Mouse (Mus musculus): ENCODE results near the gene Mak. TPM values are rescaled to one million over a fixed set of nuclear protein-coding genes. Genes with fewer than 3 reads are reported as not detected.

Mak gene
- 0.66 and 0.91 TPM in 2 replicates for polyA plus RNA-seq (2015; fragmentation: Nextera tagmentation; extraction: Ambion mirVana)

GRCm38 (mm10) chr13:41079421-41079780, at the start of gene Mak:
Gene Mak, minus strand, starts transcription at chr13:41079706.
- ATAC-seq (ENCODE audit: insufficient number of reproducible peaks, insufficient read depth, low FRiP score, low TSS enrichment, low read depth), result peak; percentile 70
- no peaks in the 10 kb centered on the region for H3K36me3 ChIP-seq
- peaks cover 40% of the 10 kb centered on the region for H3K27me3 ChIP-seq
- H3K4me3 ChIP-seq, result peak within 1 kb of the TSS; percentile 56
- under 1% methylated on average over 40 of the region's 40 CpGs for WGBS
- H3K9ac ChIP-seq, result peak within 1 kb of the TSS; percentile 60
- H3K4me1 ChIP-seq, result no peaks in the 10 kb centered on the region
- H3K9me3 ChIP-seq, result no peaks in the 10 kb centered on the region
- no peak within 1 kb of the TSS for H3K27ac ChIP-seq
- peak within 1 kb of the TSS; percentile 81 for H3K4me2 ChIP-seq

- ATAC-seq (ENCODE audit: insufficient number of reproducible peaks, insufficient read depth, low FRiP score, low TSS enrichment, low read depth), result no peak
- Histone ChIP-seq H3K4me3 (no peak overlapping the region), H3K9me3 (no peaks in the 10 kb centered on the region), H3K36me3 (no peaks in the 10 kb centered on the region), H3K27ac (no peak overlapping the region), H3K27me3 (no peaks in the 10 kb centered on the region), H3K9ac (no peak overlapping the region), H3K4me1 (no peaks in the 10 kb centered on the region), H3K4me2 (no peak overlapping the region)
- 88% methylated on average over 8 of the region's 8 CpGs for WGBS
Measured at GRCm38 (mm10) chr13:41129061-41129460, 49.6 kb upstream of the Mak start.

DNA sequence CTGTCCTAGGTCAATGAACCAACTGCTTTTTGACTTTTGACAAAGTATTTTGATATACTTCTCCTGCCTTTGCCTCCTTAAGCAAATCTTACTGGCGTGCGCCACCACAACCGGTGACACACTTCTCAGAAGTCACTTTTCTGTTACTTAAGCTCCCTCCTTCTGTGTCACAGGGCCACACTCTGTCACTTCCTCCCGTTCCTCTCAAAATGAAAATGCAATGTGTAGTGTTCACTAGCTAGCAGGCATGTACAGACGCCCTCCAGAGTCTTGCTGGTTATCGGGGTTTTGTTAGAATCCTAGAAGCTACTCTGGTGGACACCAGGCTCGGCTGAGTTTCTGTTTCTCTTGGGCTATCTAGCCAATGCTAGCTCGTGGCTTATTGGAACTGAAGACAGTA, 48.8 kb upstream of the Mak start:
- 85% methylated on average over 8 of the region's 8 CpGs for WGBS
- no peak overlapping the region for H3K4me3 ChIP-seq
- H3K36me3 ChIP-seq, result no peaks in the 10 kb centered on the region
- no peaks in the 10 kb centered on the region for H3K9me3 ChIP-seq
- no peaks in the 10 kb centered on the region for H3K27me3 ChIP-seq
- H3K4me1 ChIP-seq, result no peaks in the 10 kb centered on the region
- no peak overlapping the region for H3K27ac ChIP-seq
- ATAC-seq (ENCODE audit: insufficient number of reproducible peaks, insufficient read depth, low FRiP score, low TSS enrichment, low read depth), result no peak
- no peak overlapping the region for H3K4me2 ChIP-seq
- H3K9ac ChIP-seq, result no peak overlapping the region

DNA sequence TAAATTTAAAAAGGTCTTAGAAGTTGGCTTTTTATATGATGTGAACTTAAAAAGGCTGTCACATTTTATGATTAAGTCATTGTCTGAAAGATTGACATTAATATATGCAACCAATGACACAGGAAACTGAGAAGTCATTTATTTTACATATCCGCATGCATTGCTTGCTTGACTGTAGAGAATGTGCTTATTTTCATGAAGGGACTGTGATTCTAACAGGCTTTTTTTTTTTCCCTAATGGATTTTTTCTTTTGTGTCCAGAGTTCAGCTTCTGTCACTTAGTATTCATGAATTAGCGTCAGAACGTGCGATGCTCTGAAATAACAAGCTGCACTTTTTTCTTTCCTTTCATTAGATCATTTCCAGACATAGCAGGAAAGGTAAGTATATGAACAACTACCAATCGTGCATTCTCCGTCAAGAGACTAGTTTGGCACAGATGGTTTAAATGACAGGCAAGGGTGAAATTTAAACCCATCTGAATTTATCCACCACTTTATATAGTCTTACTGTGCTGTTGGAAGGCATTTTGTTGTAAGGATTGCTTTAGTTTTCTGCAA, 44.2 kb upstream of the Mak start:
- Histone ChIP-seq H3K4me1 (peaks cover 12% of the 10 kb centered on the region), H3K9me3 (no peaks in the 10 kb centered on the region), H3K4me2 (no peak overlapping the region), H3K36me3 (no peaks in the 10 kb centered on the region), H3K4me3 (no peak overlapping the region), H3K27ac (no peak overlapping the region), H3K27me3 (no peaks in the 10 kb centered on the region), H3K9ac (no peak overlapping the region)
- no peak for ATAC-seq (ENCODE audit: insufficient number of reproducible peaks, insufficient read depth, low FRiP score, low TSS enrichment, low read depth)
- WGBS, result 43% methylated on average over 6 of the region's 6 CpGs

DNA sequence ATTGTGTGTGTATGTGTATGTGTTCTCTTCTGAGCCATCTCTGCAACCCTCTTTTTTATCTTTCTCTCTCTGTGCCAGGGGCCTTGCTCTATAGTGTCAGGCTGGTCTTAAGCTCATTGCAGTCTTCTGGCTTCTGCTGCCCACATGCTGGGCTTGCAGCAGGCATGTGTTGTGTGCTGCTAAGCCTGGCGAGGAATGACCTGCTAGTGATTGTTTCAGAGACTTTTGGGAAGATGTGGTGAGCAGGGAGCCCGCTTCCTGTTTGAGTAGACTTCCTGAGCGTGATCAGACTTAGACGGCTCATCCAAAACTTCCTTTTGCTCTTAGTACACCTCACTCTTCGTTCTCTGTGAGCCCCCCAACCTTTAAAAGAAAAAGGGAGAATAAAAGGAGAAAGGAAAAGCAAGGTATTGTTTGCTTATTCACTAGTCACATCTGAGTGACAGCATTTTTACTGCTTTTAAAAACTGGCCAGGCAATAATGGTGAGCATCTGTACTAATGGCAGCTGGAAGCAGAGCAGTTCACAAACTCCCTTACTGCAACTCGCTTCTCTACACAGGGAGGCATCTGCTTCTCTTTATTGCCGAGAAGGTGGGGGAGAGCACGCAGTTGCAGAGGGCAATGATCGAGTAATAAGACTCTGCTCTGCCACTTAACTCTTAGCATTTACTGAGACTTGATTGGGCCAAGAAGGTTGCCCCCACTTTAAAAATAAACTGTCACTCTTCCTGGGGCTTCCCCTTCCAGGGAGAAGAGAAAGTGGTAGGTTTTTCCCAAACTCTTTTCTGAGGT, 39.8 kb upstream of the Mak start:
- no peaks in the 10 kb centered on the region for H3K9me3 ChIP-seq
- 26% methylated on average over 9 of the region's 9 CpGs for WGBS

DNA sequence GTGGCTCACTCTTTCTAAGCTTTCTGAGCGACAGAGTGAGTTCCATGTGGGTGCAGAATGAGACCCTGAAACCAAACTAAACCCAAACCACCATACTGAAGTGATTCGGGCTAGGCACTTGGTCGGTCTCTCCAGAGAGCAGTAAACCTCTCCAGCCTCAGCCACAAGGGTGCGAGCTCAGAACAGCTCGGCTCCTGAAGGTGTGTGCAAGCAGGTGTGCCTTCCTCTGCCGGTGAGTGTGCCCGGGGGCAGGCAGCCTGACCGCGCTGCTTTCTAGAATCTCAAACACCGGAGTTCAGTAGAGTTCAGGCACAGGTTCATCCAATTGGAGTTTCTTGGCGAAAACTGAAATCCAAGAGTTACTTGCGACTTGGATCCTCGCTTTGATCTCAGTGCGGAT, 34.4 kb upstream of the Mak start, which contains the start of gene Sycp2l:
Sycp2l (plus strand) TSS at position 368 of the 400 bp plus-strand sequence.
- H3K27ac ChIP-seq, result no peak within 1 kb of the TSS
- H3K27me3 ChIP-seq, result peaks cover 49% of the 10 kb centered on the region
- WGBS, result 23% methylated on average over 14 of the region's 14 CpGs
- no peaks in the 10 kb centered on the region for H3K36me3 ChIP-seq
- peak within 1 kb of the TSS; percentile 19 for H3K4me3 ChIP-seq
- H3K4me1 ChIP-seq, result peaks cover under 1% of the 10 kb centered on the region
- H3K9ac ChIP-seq, result no peak within 1 kb of the TSS
- peak within 1 kb of the TSS; percentile 44 for H3K4me2 ChIP-seq
- no peaks in the 10 kb centered on the region for H3K9me3 ChIP-seq
- no peak for ATAC-seq (ENCODE audit: insufficient number of reproducible peaks, insufficient read depth, low FRiP score, low TSS enrichment, low read depth)

More for the DNA sequence above, 39.8 kb upstream of the Mak start:
- H3K27ac ChIP-seq, result peak overlapping the region; percentile 33; the same call in 1 of the 2 replicates
- H3K4me1 ChIP-seq, result peaks cover 12% of the 10 kb centered on the region
- no peaks in the 10 kb centered on the region for H3K36me3 ChIP-seq
- H3K27me3 ChIP-seq, result peaks cover 14% of the 10 kb centered on the region
- no peak overlapping the region for H3K4me2 ChIP-seq
- no peak overlapping the region for H3K4me3 ChIP-seq
- H3K9ac ChIP-seq, result no peak overlapping the region
- no peak for ATAC-seq (ENCODE audit: insufficient number of reproducible peaks, insufficient read depth, low FRiP score, low TSS enrichment, low read depth)

DNA sequence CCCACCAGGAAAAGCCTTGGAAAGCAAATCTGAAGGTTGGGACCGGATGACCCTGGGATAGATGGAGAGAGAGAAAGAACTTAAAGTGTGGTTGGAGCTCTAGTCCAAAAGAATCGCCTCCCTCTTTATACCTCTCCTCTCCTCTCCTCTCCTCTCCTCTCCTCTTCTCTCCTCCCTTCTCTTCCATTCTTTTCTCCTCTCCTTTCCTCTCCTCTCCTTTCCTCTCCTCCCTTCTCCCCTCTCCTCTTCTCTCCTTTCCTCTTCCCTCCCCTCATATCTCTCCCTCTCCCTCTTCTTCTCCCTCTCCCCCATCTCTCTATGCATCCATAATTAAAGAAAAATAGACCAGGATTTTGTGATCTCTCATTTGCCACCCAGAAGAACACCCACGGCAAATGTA, 31.4 kb upstream of the Mak start, which contains the start of gene Gcm2:
Gcm2 (minus strand) TSS at position 101 of the 400 bp plus-strand sequence.
- 79% methylated on average over 3 of the region's 3 CpGs for WGBS
- Histone ChIP-seq H3K4me1 (no peaks in the 10 kb centered on the region), H3K4me3 (no peak within 1 kb of the TSS), H3K27ac (no peak within 1 kb of the TSS), H3K9ac (no peak within 1 kb of the TSS), H3K27me3 (peaks cover 46% of the 10 kb centered on the region), H3K36me3 (no peaks in the 10 kb centered on the region), H3K4me2 (no peak within 1 kb of the TSS), H3K9me3 (no peaks in the 10 kb centered on the region)
- ATAC-seq (ENCODE audit: insufficient number of reproducible peaks, insufficient read depth, low FRiP score, low TSS enrichment, low read depth), result no peak

DNA sequence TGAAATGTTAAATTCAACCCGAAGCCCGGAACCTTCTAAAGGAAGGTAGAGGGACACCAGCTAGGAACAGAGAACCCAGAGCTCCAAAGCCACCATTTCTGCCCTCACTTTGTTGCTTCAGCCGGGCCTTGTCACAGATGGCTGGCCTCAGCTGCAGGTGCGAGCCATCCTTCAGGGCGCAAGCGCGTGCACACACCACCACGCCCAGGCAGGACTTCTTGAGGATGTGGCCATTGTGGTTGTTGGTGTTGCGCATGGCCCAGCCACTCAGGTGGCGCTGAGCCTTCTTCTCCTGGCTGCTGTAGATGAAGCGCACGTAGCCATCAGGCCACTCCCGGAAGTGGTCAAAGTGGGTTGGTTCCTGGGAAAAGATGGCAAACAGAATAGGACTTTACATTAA, 26.0 kb upstream of the Mak start:
- no peaks in the 10 kb centered on the region for H3K36me3 ChIP-seq
- no peak overlapping the region for H3K27ac ChIP-seq
- ATAC-seq (ENCODE audit: insufficient number of reproducible peaks, insufficient read depth, low FRiP score, low TSS enrichment, low read depth), result no peak
- H3K4me3 ChIP-seq, result no peak overlapping the region
- no peak overlapping the region for H3K9ac ChIP-seq
- no peak overlapping the region for H3K4me2 ChIP-seq
- H3K4me1 ChIP-seq, result no peaks in the 10 kb centered on the region
- 96% methylated on average over 13 of the region's 13 CpGs for WGBS
- H3K27me3 ChIP-seq, result peaks cover 8% of the 10 kb centered on the region
- 0 out of 2 replicates have a peak, but pooled peaks cover 2% of the 10 kb centered on the region for H3K9me3 ChIP-seq

DNA sequence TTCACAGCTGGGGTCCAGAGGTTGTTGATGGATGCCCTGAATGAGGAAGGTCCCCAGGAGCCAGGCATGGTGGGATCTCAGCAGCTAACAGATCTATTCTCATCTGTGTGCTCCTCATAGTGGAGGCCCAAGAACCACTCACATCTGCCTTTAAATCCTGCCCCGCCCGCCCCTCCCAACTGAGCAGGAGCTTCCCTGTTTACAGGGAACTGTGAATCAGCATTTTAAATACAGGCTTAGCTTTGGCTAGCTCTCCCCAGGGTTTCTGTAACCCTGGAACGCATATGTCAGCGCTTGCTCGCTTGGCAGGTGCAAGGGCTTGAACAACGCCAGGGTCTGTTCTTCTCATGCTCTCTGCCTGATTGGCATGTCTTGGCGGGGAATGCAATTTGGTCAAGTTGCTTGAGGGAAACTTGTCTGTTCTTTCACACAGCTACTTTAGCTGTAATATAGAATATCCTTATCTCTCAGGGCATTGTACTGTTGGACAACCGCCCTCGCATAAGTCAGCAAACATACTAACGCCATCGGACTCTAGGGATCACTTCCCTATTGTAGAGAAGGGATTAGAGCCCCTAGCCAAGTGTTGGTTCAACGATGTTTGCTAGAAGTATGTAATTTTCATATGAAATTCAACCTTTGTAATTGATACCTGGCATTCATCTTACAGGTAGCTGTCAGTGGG, 24.5 kb upstream of the Mak start:
- Histone ChIP-seq H3K36me3 (no peaks in the 10 kb centered on the region), H3K4me2 (no peak overlapping the region), H3K9ac (no peak overlapping the region), H3K9me3 (0 out of 2 replicates have a peak, but pooled peaks cover 2% of the 10 kb centered on the region), H3K27me3 (no peaks in the 10 kb centered on the region), H3K27ac (no peak overlapping the region), H3K4me1 (no peaks in the 10 kb centered on the region), H3K4me3 (no peak overlapping the region)
- 62% methylated on average over 12 of the region's 12 CpGs for WGBS
- ATAC-seq (ENCODE audit: insufficient number of reproducible peaks, insufficient read depth, low FRiP score, low TSS enrichment, low read depth), result no peak

GRCm38 (mm10) chr13:41100031-41100430, 20.5 kb upstream of the Mak start:
- Histone ChIP-seq H3K9ac (no peak overlapping the region), H3K9me3 (0 out of 2 replicates have a peak, but pooled peaks cover 2% of the 10 kb centered on the region), H3K4me3 (no peak overlapping the region), H3K4me1 (no peaks in the 10 kb centered on the region), H3K36me3 (no peaks in the 10 kb centered on the region), H3K4me2 (no peak overlapping the region), H3K27ac (no peak overlapping the region), H3K27me3 (no peaks in the 10 kb centered on the region)
- ATAC-seq (ENCODE audit: insufficient number of reproducible peaks, insufficient read depth, low FRiP score, low TSS enrichment, low read depth), result no peak
- 96% methylated on average over 2 of the region's 2 CpGs for WGBS

- Histone ChIP-seq H3K27me3 (no peaks in the 10 kb centered on the region), H3K9me3 (0 out of 2 replicates have a peak, but pooled peaks cover 2% of the 10 kb centered on the region)
- 92% methylated on average over 15 of the region's 15 CpGs for WGBS
Measured at GRCm38 (mm10) chr13:41098325-41098724, 18.8 kb upstream of the Mak start.

More at GRCm38 (mm10) chr13:41098325-41098724, 18.8 kb upstream of the Mak start:
- no peak overlapping the region for H3K4me3 ChIP-seq
- no peak overlapping the region for H3K4me2 ChIP-seq
- no peak for ATAC-seq (ENCODE audit: insufficient number of reproducible peaks, insufficient read depth, low FRiP score, low TSS enrichment, low read depth)
- no peaks in the 10 kb centered on the region for H3K4me1 ChIP-seq
- H3K9ac ChIP-seq, result no peak overlapping the region
- H3K36me3 ChIP-seq, result no peaks in the 10 kb centered on the region
- no peak overlapping the region for H3K27ac ChIP-seq

Measured in embryonic facial prominence, embryonic 13.5 days (tissue).